Mouse (Mus musculus) ES-E14 (cell line): ENCODE measurements around the gene Tmem158. TPM values are rescaled to one million over a fixed set of nuclear protein-coding genes. Genes with fewer than 3 reads are reported as not detected.
A peak's percentile ranks its signal among the peaks of the same experiment; 100 is the strongest.

Experiments
- DNase-seq: peaks from one replicate; pipeline ENCODE4 v3.0.0-alpha.2; 2013; ENCODE audit warnings: low read depth, low spot score
- H3K27ac ChIP-seq: 2 replicates; pipeline ENCODE4 v1.5.1; 2012; ENCODE audit warnings: low read depth, mild to moderate bottlenecking, low read length, moderate library complexity, mixed read lengths; ENCODE audit not compliant: poor library complexity, insufficient read depth, severe bottlenecking
- H3K36me3 ChIP-seq: 2 replicates; pipeline ENCODE4 v1.6.1; 2012; ENCODE audit warnings: mild to moderate bottlenecking, low read length, moderate library complexity, mixed read lengths; ENCODE audit not compliant: control insufficient read depth, poor library complexity, insufficient read depth, severe bottlenecking
- H3K4me1 ChIP-seq, 2 experiments: fragments of 150-350 bp in 1 of 2; sonication (generic) in 1 of 2; 2 replicates each; pipeline ENCODE4 v1.6.1; 2012; ENCODE audit warnings: low read length in 2 of 2, mild to moderate bottlenecking in 1 of 2, mixed read lengths in 1 of 2; ENCODE audit not compliant: control insufficient read depth in 2 of 2, insufficient read depth in 2 of 2, poor library complexity in 1 of 2
- H3K4me3 ChIP-seq, 2 experiments: fragments of 150-350 bp in 1 of 2; sonication (generic) in 1 of 2; 2 replicates each; pipeline ENCODE4 v1.5.1; 2012; ENCODE audit warnings: low read length in 2 of 2, low read depth in 1 of 2, mild to moderate bottlenecking in 1 of 2, mixed read lengths in 1 of 2; ENCODE audit not compliant: insufficient read depth in 1 of 2, poor library complexity in 1 of 2, severe bottlenecking in 1 of 2
- H3K9ac ChIP-seq: 2 replicates; pipeline ENCODE4 v1.6.1; 2012; ENCODE audit warnings: low read depth, mild to moderate bottlenecking, low read length, mixed read lengths; ENCODE audit not compliant: poor library complexity, insufficient read depth, severe bottlenecking
- H3K9me3 ChIP-seq: fragments of 150-350 bp; sonication (generic); 2 replicates; pipeline ENCODE4 v1.6.1; 2012; ENCODE audit warnings: low read depth, mild to moderate bottlenecking, low read length; ENCODE audit not compliant: control insufficient read depth, insufficient read depth
- CHD2 ChIP-seq: IDR thresholded peaks from 2 replicates; pipeline ENCODE4 v1.6.1; 2014; ENCODE audit warnings: mild to moderate bottlenecking, low read depth, low read length, inconsistent platforms
- HCFC1 ChIP-seq: IDR thresholded peaks from 2 replicates; pipeline ENCODE4 v1.6.1; 2012; ENCODE audit warnings: low read length, inconsistent platforms, borderline replicate concordance; ENCODE audit not compliant: insufficient read depth
- MAFK ChIP-seq: IDR thresholded peaks from 2 replicates; pipeline ENCODE4 v1.6.1; 2014; ENCODE audit warnings: mild to moderate bottlenecking, low read depth, low read length, inconsistent platforms; ENCODE audit not compliant: insufficient read depth
- ZC3H11A ChIP-seq: IDR thresholded peaks from 2 replicates; pipeline ENCODE4 v1.6.1; 2012; ENCODE audit warnings: low read depth, mild to moderate bottlenecking, inconsistent platforms, low read length, borderline replicate concordance
- ZNF384 ChIP-seq: IDR thresholded peaks from 2 replicates; pipeline ENCODE4 v1.6.1; 2012; ENCODE audit warnings: low read depth, low read length, inconsistent platforms
- in situ Hi-C, 2 experiments: fragments of 600-800 bp; cut with MboI; formaldehyde crosslinking; loops; one replicate each; pipeline ENCODE4 v1.15.1; 2025; ENCODE audit warnings: low sequenced_read_pairs in 2 of 2, inconsistent platforms in 1 of 2; ENCODE audit not compliant: unreplicated experiment in 2 of 2
- total RNA-seq: library from RNA; depleted of rRNA; stranded (reverse); fragments of 300-350 nt; gene quantifications from 2 replicates; pipeline ENCODE4 v1.2.3, GENCODE M21; 2012

Gene Tmem158
- total RNA-seq, 1 experiment, result 4.8 TPM

- in situ Hi-C loops, result no loop called here
- H3K36me3 ChIP-seq, result no peaks in the 10 kb centered on the region
- H3K4me1 ChIP-seq, result no peaks in the 10 kb centered on the region
- no peak overlapping the region for H3K9ac ChIP-seq
- H3K9me3 ChIP-seq, result no peaks in the 10 kb centered on the region
- peak; percentile 12 for DNase-seq
- no peak overlapping the region for H3K27ac ChIP-seq
- TF ChIP-seq ZNF384 (peak; percentile 69), ZC3H11A (no peak), MAFK (0 out of 2 replicates have a peak, but pooled peaks have one; percentile 33)
- H3K4me3 ChIP-seq, result no peak overlapping the region
Measured at GRCm38 (mm10) chr9:123243988-123244387, 16.6 kb downstream of the Tmem158 start.

DNA sequence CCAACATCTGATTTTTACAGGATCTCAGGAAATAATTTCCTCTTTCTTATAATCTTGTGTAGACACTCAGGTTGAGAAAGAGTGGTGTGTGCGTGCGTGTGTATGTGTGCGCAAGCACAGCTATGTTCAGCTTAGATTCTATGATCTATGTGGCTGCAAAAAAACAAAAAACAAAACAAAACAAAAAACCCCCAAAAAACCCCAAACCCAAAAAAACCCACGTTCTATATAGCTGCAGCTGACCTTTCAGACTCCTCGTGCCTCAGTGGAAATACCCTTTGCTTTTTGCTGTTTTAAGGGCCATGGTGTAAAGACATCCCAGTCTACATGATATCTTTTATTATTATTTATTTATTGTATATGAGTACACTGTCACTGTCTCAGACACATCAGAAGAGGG lies 19.4 kb downstream of the Tmem158 start:
- H3K4me3 ChIP-seq, result no peak overlapping the region
- no peak for DNase-seq
- H3K9me3 ChIP-seq, result no peaks in the 10 kb centered on the region
- no peak for TF ChIP-seq MAFK
- no peak for TF ChIP-seq CHD2
- TF ChIP-seq ZC3H11A, result no peak
- no peak for TF ChIP-seq ZNF384
- no peak for TF ChIP-seq HCFC1
- in situ Hi-C loops, result no loop called here
- no peak overlapping the region for H3K27ac ChIP-seq
- peaks cover 0 to 6% of the 10 kb centered on the region in 2 experiments; a peak in 1 of 4 replicates for H3K4me1 ChIP-seq
- no peak overlapping the region for H3K9ac ChIP-seq
- H3K36me3 ChIP-seq, result no peaks in the 10 kb centered on the region

DNA sequence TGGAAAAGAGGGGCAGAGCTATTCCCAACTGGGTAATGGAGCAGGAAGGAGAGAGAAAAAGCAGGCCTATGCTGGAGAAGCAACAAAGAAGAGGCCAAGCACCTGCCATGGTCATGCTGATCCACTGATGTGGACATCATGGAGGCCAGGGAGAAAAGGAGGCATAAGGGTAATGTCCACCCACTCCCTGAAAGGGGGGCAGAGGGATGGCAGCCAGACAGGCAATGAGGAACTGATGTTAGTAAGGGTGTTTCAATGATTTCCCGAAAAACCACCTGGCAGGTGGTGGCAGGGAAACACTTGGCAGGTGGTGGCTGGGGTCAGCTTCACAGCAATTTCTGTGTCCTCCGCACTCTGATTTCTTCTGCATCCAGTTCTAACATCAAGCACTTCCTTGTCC lies 19.8 kb downstream of the Tmem158 start:
- no peak for TF ChIP-seq ZC3H11A
- TF ChIP-seq HCFC1, result no peak
- TF ChIP-seq CHD2, result no peak
- TF ChIP-seq MAFK, result no peak
- no peak for TF ChIP-seq ZNF384

GRCm38 (mm10) chr9:123240271-123240670 lies 20.3 kb downstream of the Tmem158 start:
- Histone ChIP-seq H3K9me3 (no peaks in the 10 kb centered on the region), H3K9ac (no peak overlapping the region), H3K4me1 (peaks cover 0 to 6% of the 10 kb centered on the region in 2 experiments; a peak in 1 of 4 replicates), H3K36me3 (no peaks in the 10 kb centered on the region), H3K4me3 (no peak overlapping the region), H3K27ac (no peak overlapping the region)
- in situ Hi-C loops, result no loop called here
- TF ChIP-seq ZC3H11A (no peak), ZNF384 (no peak), HCFC1 (no peak), MAFK (no peak), CHD2 (no peak)
- DNase-seq, result no peak

More for the DNA sequence above, 19.8 kb downstream of the Tmem158 start:
- Histone ChIP-seq H3K9me3 (no peaks in the 10 kb centered on the region), H3K36me3 (no peaks in the 10 kb centered on the region), H3K4me1 (peaks cover 0 to 6% of the 10 kb centered on the region in 2 experiments; a peak in 1 of 4 replicates), H3K4me3 (no peak overlapping the region), H3K9ac (no peak overlapping the region), H3K27ac (no peak overlapping the region)
- in situ Hi-C loops, result no loop called here
- no peak for DNase-seq

DNA sequence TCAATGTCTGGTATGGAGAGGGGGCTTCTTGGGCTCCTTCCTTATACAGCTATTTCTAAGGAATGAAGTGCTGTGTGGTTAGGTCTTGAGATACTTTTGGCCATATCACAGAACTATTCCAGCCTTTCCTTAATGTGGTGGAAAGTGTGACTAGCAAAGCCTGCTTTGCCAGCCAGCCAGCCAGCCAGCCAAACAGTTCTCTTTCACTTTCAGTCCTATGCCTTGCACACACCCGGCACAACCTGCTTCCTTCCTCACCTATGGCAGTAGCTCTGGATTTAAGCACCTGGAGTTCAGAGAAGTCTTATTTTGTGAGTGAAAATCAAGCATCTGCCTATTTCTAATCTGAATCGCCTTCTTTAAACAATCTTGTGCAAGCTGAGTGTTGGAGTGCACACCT lies 20.9 kb downstream of the Tmem158 start:
- no peak overlapping the region for H3K27ac ChIP-seq
- H3K4me3 ChIP-seq, result no peak overlapping the region
- no peaks in the 10 kb centered on the region for H3K9me3 ChIP-seq
- TF ChIP-seq MAFK (no peak), HCFC1 (no peak), ZC3H11A (no peak), ZNF384 (no peak), CHD2 (no peak)
- DNase-seq, result no peak
- H3K4me1 ChIP-seq, result peaks cover 0 to 6% of the 10 kb centered on the region in 2 experiments; a peak in 1 of 4 replicates
- H3K36me3 ChIP-seq, result no peaks in the 10 kb centered on the region
- in situ Hi-C loops, result no loop called here
- H3K9ac ChIP-seq, result no peak overlapping the region
